ENCODE assay signal across 16 mouse cellular contexts in the genomic region with DNA sequence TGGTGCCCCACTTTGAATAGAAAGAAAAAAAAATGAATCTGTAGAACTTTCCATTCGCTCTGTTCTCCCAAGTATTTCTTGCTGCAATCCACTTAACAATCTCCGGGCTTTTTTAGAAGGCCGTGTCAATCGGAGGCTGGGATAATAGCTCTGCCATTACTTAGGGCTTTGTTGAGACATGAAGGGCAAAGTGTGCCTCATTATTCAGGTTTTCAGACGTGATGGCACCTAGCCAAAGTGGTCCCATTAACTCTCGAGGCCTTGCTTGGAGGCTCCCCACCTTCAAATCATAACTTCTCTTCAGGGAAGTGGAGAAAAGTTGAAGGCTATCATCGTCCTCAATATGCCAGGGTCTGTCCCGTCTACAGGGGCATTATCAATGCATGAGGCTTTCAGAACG.
DNase-seq lines count a peak whose midpoint lies in the region; ATAC-seq and TF ChIP-seq lines count a peak whose summit lies in the region.
"Had no signal": no experiment of that assay in that cellular context is flagged by ENCODE, and none has a peak within 500 bp of the region (broad histone marks: within the 10 kb centered on the region; RNA-seq: fewer than 3 reads in every experiment).

No protein-coding gene starts in this region.

- no peak for ATAC-seq in forebrain, embryonic 13.5 days
- no peak for ATAC-seq in forebrain, embryonic 15.5 days (replicated peaks)
- no peak for ATAC-seq in midbrain, embryonic 11.5 days (ENCODE audit: low FRiP score)
- no peak for ATAC-seq in midbrain, embryonic 16.5 days
- ATAC-seq: forebrain, postnatal 0 days had no signal

- 0 out of 2 replicates have a peak overlapping the region, but pooled peaks have one; percentile 25 for H3K27ac ChIP-seq in forebrain, embryonic 13.5 days
- H3K27ac ChIP-seq in forebrain, embryonic 15.5 days (replicated peaks) = no peak overlapping the region
- no peak overlapping the region for H3K27ac ChIP-seq in midbrain, embryonic 11.5 days (ENCODE audit: low read depth, low read length)
- no peak overlapping the region for H3K27ac ChIP-seq in midbrain, embryonic 16.5 days (ENCODE audit: low read length)
- H3K27ac ChIP-seq: embryonic facial prominence, embryonic 13.5 days had no signal

- no peaks in the 10 kb centered on the region for H3K27me3 ChIP-seq in forebrain, embryonic 13.5 days
- H3K27me3 ChIP-seq in forebrain, embryonic 15.5 days = no peaks in the 10 kb centered on the region
- H3K27me3 ChIP-seq in midbrain, embryonic 11.5 days (ENCODE audit: control insufficient read depth, insufficient read depth, low read length) = no peaks in the 10 kb centered on the region
- H3K27me3 ChIP-seq in midbrain, embryonic 16.5 days (ENCODE audit: control insufficient read depth, insufficient read depth, low read depth, low read length) = no peaks in the 10 kb centered on the region
- H3K27me3 ChIP-seq: embryonic facial prominence, embryonic 13.5 days had no signal

- no peak for TF ChIP-seq CTCF in brain, embryonic 14.5 days (IDR thresholded peaks at IDR 0.05; ENCODE audit: borderline replicate concordance, extremely low read depth, insufficient read depth, insufficient read length)

- H3K4me3 ChIP-seq in forebrain, embryonic 13.5 days = no peak overlapping the region
- no peak overlapping the region for H3K4me3 ChIP-seq in forebrain, embryonic 15.5 days
- no peak overlapping the region for H3K4me3 ChIP-seq in midbrain, embryonic 11.5 days (ENCODE audit: low read depth, low read length)
- no peak overlapping the region for H3K4me3 ChIP-seq in midbrain, embryonic 16.5 days (ENCODE audit: low read depth, low read length)
- H3K4me3 ChIP-seq: embryonic facial prominence, embryonic 13.5 days had no signal

- peak; percentile 33 for DNase-seq in midbrain, embryonic 11.5 days (ENCODE audit: low spot score, missing footprints)
- peak; percentile 80 for DNase-seq in brain, embryonic 14.5 days (ENCODE audit: low read depth)
- no peak for DNase-seq in cerebellum, adult 8-10 months
- DNase-seq: adrenal gland, adult 2 months; adrenal gland, postnatal 10 days; adrenal gland, postnatal 25 days; cerebellum, adult 11 months; cerebellum, adult 18-20 months; cerebellum, adult 9-10 months; cerebellum, postnatal 10 days; cerebellum, postnatal 25 days; forebrain, postnatal 0 days had no signal

- H3K4me2 ChIP-seq in forebrain, embryonic 13.5 days = no peak overlapping the region
- H3K4me2 ChIP-seq in forebrain, embryonic 15.5 days (replicated peaks) = no peak overlapping the region
- H3K4me2 ChIP-seq in midbrain, embryonic 11.5 days = no peak overlapping the region
- no peak overlapping the region for H3K4me2 ChIP-seq in midbrain, embryonic 16.5 days (ENCODE audit: low read length)
- H3K4me2 ChIP-seq: embryonic facial prominence, embryonic 13.5 days had no signal

- no peak for TF ChIP-seq POLR2A in brain, embryonic 14.5 days (IDR thresholded peaks at IDR 0.05; ENCODE audit: borderline replicate concordance, extremely low read depth, insufficient read depth, insufficient read length, poor library complexity, severe bottlenecking)

- H3K36me3 ChIP-seq in forebrain, embryonic 13.5 days (ENCODE audit: poor library complexity, severe bottlenecking) = no peaks in the 10 kb centered on the region
- no peaks in the 10 kb centered on the region for H3K36me3 ChIP-seq in forebrain, embryonic 15.5 days
- H3K36me3 ChIP-seq in midbrain, embryonic 11.5 days (ENCODE audit: control insufficient read depth, insufficient read depth, low read length) = no peaks in the 10 kb centered on the region
- no peaks in the 10 kb centered on the region for H3K36me3 ChIP-seq in midbrain, embryonic 16.5 days (ENCODE audit: control insufficient read depth, insufficient read depth, low read length)
- H3K36me3 ChIP-seq: embryonic facial prominence, embryonic 13.5 days had no signal

- H3K9me3 ChIP-seq in forebrain, embryonic 13.5 days (replicated peaks) = no peaks in the 10 kb centered on the region
- H3K9me3 ChIP-seq in forebrain, embryonic 15.5 days = no peaks in the 10 kb centered on the region
- no peaks in the 10 kb centered on the region for H3K9me3 ChIP-seq in midbrain, embryonic 11.5 days (ENCODE audit: control insufficient read depth, low read length)
- H3K9me3 ChIP-seq in midbrain, embryonic 16.5 days (replicated peaks; ENCODE audit: control insufficient read depth, low read length, poor library complexity, severe bottlenecking) = no peaks in the 10 kb centered on the region
- H3K9me3 ChIP-seq: embryonic facial prominence, embryonic 13.5 days had no signal

- WGBS in forebrain, embryonic 13.5 days = 23% methylated on average over 9 of the region's 9 CpGs
- whole genome bisulfite sequencing in forebrain, embryonic 15.5 days = 17% methylated on average over 9 of the region's 9 CpGs
- 82% methylated on average over 9 of the region's 9 CpGs for WGBS in midbrain, embryonic 11.5 days
- WGBS in midbrain, embryonic 16.5 days = 45% methylated on average over 9 of the region's 9 CpGs

- no peak overlapping the region for H3K9ac ChIP-seq in forebrain, embryonic 13.5 days
- H3K9ac ChIP-seq in forebrain, embryonic 15.5 days (replicated peaks) = no peak overlapping the region
- H3K9ac ChIP-seq in midbrain, embryonic 11.5 days (ENCODE audit: low read length) = no peak overlapping the region
- no peak overlapping the region for H3K9ac ChIP-seq in midbrain, embryonic 16.5 days (ENCODE audit: low read depth, low read length)
- H3K9ac ChIP-seq: embryonic facial prominence, embryonic 13.5 days; forebrain, postnatal 0 days had no signal

- peaks cover 21% of the 10 kb centered on the region for H3K4me1 ChIP-seq in forebrain, embryonic 13.5 days
- peaks cover 3% of the 10 kb centered on the region for H3K4me1 ChIP-seq in forebrain, embryonic 15.5 days
- H3K4me1 ChIP-seq in midbrain, embryonic 11.5 days (ENCODE audit: control insufficient read depth, insufficient read depth, low read length) = no peaks in the 10 kb centered on the region
- peaks cover 3% of the 10 kb centered on the region; the same call in 1 of the 2 replicates for H3K4me1 ChIP-seq in midbrain, embryonic 16.5 days (ENCODE audit: control insufficient read depth, insufficient read depth, low read length)
- H3K4me1 ChIP-seq: embryonic facial prominence, embryonic 13.5 days had no signal
